Mouse (Mus musculus): ENCODE measurements around the gene Nxf1. TPM values are rescaled to one million over a fixed set of nuclear protein-coding genes. Genes with fewer than 3 reads are reported as not detected.
"Not testable (repeated sequence)": the region's sequence is repeated elsewhere in the genome, so short reads cannot be mapped to it uniquely, and the experiment has no call there.

The Nxf1 gene
- polyA plus RNA-seq, 1 experiment from 2014 or later: 216 TPM

- Histone ChIP-seq H3K4me3 (no peak overlapping the region), H3K27me3 (replicated peaks) (no peaks in the 10 kb centered on the region), H3K4me2 (replicated peaks) (no peak overlapping the region), H3K27ac (no peak overlapping the region), H3K9me3 (no peaks in the 10 kb centered on the region), H3K9ac (no peak overlapping the region), H3K4me1 (peaks cover 14% of the 10 kb centered on the region), H3K36me3 (0 out of 2 replicates have a peak, but pooled peaks cover under 1% of the 10 kb centered on the region)
- 66% methylated on average over 9 of the region's 10 CpGs for WGBS
- no peak for ATAC-seq (ENCODE audit: low FRiP score, low read depth)
These were observed 40.0 kb upstream of the Nxf1 start for GRCm38 (mm10) chr19:8716767-8717475.

- peaks cover 13% of the 10 kb centered on the region for H3K4me1 ChIP-seq
- no peaks in the 10 kb centered on the region for H3K27me3 ChIP-seq (replicated peaks)
- H3K4me2 ChIP-seq (replicated peaks): no peak overlapping the region
- no peak overlapping the region for H3K27ac ChIP-seq
- ATAC-seq (ENCODE audit: low FRiP score, low read depth): no peak
- whole genome bisulfite sequencing: 75% methylated on average over 3 of the region's 3 CpGs
- H3K36me3 ChIP-seq: no peaks in the 10 kb centered on the region
- H3K9me3 ChIP-seq: no peaks in the 10 kb centered on the region
- H3K4me3 ChIP-seq: no peak overlapping the region
- no peak overlapping the region for H3K9ac ChIP-seq
These were observed 38.5 kb upstream of the Nxf1 start for GRCm38 (mm10) chr19:8718357-8718756.

DNA sequence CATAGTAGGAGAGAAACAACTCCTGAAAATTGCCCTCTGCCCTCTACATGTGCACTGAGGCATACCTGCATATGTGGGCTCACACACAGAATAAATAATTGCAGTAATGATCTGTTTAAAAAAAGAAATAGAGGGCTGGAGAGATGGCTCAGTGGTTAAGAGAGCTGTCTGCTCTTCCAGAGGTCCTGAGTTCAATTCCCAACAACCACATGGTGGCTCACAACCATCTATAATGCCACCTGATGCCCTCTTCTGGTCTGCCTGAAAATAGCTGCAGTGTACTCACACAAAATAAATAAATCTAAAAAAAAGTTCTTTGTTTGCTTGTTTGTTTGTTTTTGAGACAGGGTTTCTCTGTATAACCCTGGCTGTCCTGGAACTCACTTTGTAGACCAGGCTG, 37.8 kb upstream of the Nxf1 start:
- H3K4me3 ChIP-seq; H3K9me3 ChIP-seq; ATAC-seq (ENCODE audit: low FRiP score, low read depth); H3K36me3 ChIP-seq; H3K4me2 ChIP-seq (replicated peaks); H3K9ac ChIP-seq; H3K27me3 ChIP-seq (replicated peaks); H3K27ac ChIP-seq: not testable (repeated sequence)
- H3K4me1 ChIP-seq: peaks cover 13% of the 10 kb centered on the region

- Histone ChIP-seq H3K9me3 (no peaks in the 10 kb centered on the region), H3K27ac (no peak overlapping the region), H3K4me1 (peaks cover 31% of the 10 kb centered on the region), H3K9ac (0 out of 2 replicates have a peak overlapping the region, but pooled peaks have one; percentile 75), H3K4me2 (replicated peaks) (0 out of 2 replicates have a peak overlapping the region, but pooled peaks have one; percentile 79), H3K36me3 (peaks cover 19% of the 10 kb centered on the region), H3K4me3 (no peak overlapping the region), H3K27me3 (replicated peaks) (no peaks in the 10 kb centered on the region)
- ATAC-seq (ENCODE audit: low FRiP score, low read depth): no peak
- 79% methylated on average over 1 of the region's 1 CpGs for WGBS
These were observed 35.5 kb upstream of the Nxf1 start for GRCm38 (mm10) chr19:8721378-8721777.

DNA sequence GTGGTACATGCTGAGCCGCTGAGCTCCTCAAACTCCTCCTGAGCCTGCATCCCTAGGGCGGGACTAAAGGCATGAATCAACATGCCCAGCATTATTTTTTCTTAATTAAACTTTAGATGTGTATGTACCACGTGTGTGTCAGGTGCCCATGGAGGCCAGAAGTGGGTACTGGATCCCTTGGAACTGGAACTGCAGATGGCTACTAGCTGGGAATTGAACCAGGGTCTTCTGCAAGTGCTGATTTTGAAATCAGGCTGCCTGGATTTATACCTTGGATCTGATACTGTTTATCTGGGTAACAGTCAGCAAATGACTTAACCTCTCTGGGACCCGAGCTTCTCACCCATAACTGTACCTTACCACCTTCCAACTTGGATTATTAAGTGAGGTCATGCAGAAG, 34.9 kb upstream of the Nxf1 start:
- Histone ChIP-seq H3K4me1 (peaks cover 31% of the 10 kb centered on the region), H3K27ac (no peak overlapping the region)

GRCm38 (mm10) chr19:8722559-8722906, 34.3 kb upstream of the Nxf1 start:
- peak; percentile 21; the same call in 1 of the 2 replicates for ATAC-seq (ENCODE audit: low FRiP score, low read depth)
- Histone ChIP-seq H3K4me3 (peak overlapping the region; percentile 76), H3K4me2 (replicated peaks) (peak overlapping the region; percentile 79), H3K9me3 (no peaks in the 10 kb centered on the region), H3K9ac (peak overlapping the region; percentile 75), H3K27ac (peak overlapping the region; percentile 89), H3K4me1 (peaks cover 31% of the 10 kb centered on the region), H3K36me3 (peaks cover 23% of the 10 kb centered on the region), H3K27me3 (replicated peaks) (no peaks in the 10 kb centered on the region)
- WGBS: 3% methylated on average over 5 of the region's 5 CpGs

More for the DNA sequence above, 34.9 kb upstream of the Nxf1 start:
- H3K9me3 ChIP-seq: no peaks in the 10 kb centered on the region
- H3K4me3 ChIP-seq: peak overlapping the region; percentile 76
- 71% methylated on average over 4 of the region's 4 CpGs for WGBS
- peak overlapping the region; percentile 75 for H3K9ac ChIP-seq
- H3K4me2 ChIP-seq (replicated peaks): peak overlapping the region; percentile 79
- ATAC-seq (ENCODE audit: low FRiP score, low read depth): no peak
- H3K36me3 ChIP-seq: peaks cover 23% of the 10 kb centered on the region
- H3K27me3 ChIP-seq (replicated peaks): no peaks in the 10 kb centered on the region

- Histone ChIP-seq H3K27me3 (replicated peaks) (no peaks in the 10 kb centered on the region), H3K4me1 (peaks cover 31% of the 10 kb centered on the region), H3K4me2 (replicated peaks) (peak within 1 kb of the TSS; percentile 79), H3K36me3 (peaks cover 23% of the 10 kb centered on the region), H3K27ac (peak within 1 kb of the TSS; percentile 89), H3K9me3 (no peaks in the 10 kb centered on the region), H3K4me3 (peak within 1 kb of the TSS; percentile 76), H3K9ac (peak within 1 kb of the TSS; percentile 92)
- ATAC-seq (ENCODE audit: low FRiP score, low read depth): peak; percentile 97
- WGBS: under 1% methylated on average over 50 of the region's 50 CpGs
These were observed 33.8 kb upstream of the Nxf1 start, which contains the start of gene Slc3a2 for GRCm38 (mm10) chr19:8722907-8723573. Slc3a2 (minus strand) TSS chr19:8723369.

DNA sequence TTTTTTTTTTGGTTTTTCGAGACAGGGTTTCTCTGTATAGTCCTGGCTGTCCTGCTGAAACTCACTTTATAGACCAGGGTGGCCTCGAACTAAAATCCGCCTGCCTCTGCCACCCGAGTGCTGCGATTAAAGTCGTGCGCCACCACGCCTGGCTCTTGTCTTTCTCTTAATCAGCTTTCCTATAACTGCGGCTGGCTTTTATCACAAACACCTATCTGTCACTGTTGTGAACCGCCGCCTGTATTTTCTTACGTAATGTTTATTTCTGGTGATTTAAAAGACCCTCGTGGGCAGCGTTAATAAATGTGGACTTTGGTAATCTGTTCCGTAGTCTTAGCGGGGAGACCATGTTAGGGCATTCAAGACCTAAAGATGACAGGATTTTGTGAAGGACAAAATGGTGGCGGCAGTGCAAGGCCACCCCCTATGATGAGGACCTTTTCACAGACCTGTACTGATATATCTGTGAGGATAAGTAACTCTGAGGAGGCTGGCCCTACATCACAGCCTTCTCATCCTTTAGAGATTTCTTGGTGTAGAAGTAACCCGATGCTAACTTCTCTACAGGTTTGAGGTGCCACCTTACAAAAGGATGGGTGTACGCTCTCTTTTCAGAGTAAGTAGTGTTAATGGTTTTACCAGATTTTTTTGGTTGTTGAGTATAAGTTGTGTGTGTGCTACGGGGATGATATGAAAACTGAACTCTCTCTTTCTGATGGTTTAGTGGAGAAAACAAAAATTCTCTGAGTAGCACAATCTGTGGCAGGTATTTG, 33.1 kb upstream of the Nxf1 start:
- H3K4me1 ChIP-seq: peaks cover 31% of the 10 kb centered on the region
- H3K36me3 ChIP-seq: peaks cover 23% of the 10 kb centered on the region
- peak overlapping the region; percentile 76 for H3K4me3 ChIP-seq
- H3K27me3 ChIP-seq (replicated peaks): no peaks in the 10 kb centered on the region
- peak overlapping the region; percentile 79 for H3K4me2 ChIP-seq (replicated peaks)
- under 1% methylated on average over 20 of the region's 20 CpGs for WGBS
- H3K27ac ChIP-seq: peak overlapping the region; percentile 57; the same call in 1 of the 2 replicates
- ATAC-seq (ENCODE audit: low FRiP score, low read depth): no peak; the same call in 1 of the 2 replicates
- no peaks in the 10 kb centered on the region for H3K9me3 ChIP-seq
- H3K9ac ChIP-seq: peak overlapping the region; percentile 92

DNA sequence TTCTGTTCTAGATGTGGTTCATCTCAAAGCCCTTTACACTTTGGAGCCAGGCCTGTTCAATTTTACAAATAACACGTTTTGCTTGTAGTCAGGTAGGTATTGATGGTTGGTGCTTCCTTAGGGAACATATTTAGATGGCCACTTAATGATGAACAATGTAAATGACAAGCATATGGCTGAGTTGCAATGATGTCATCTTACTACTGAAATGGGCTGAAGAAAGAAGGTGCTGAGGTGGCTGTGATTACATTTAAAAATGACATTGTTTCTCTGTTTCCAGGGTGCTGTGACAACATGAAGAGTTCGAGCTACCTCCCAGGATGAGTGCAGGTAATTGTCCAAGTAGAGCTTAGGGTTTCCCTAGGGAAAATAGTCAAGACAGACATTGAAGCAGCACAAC, 32.5 kb upstream of the Nxf1 start:
- Histone ChIP-seq H3K4me2 (replicated peaks) (peak overlapping the region; percentile 79), H3K4me3 (peak overlapping the region; percentile 76), H3K9ac (peak overlapping the region; percentile 92), H3K27me3 (replicated peaks) (no peaks in the 10 kb centered on the region), H3K36me3 (peaks cover 23% of the 10 kb centered on the region), H3K27ac (no peak overlapping the region), H3K4me1 (peaks cover 31% of the 10 kb centered on the region), H3K9me3 (no peaks in the 10 kb centered on the region)
- ATAC-seq (ENCODE audit: low FRiP score, low read depth): no peak
- 2% methylated on average over 2 of the region's 2 CpGs for WGBS

- no peak for ATAC-seq (ENCODE audit: low FRiP score, low read depth)
- H3K9me3 ChIP-seq: no peaks in the 10 kb centered on the region
- H3K36me3 ChIP-seq: peaks cover 23% of the 10 kb centered on the region
- peak overlapping the region; percentile 76 for H3K4me3 ChIP-seq
- no peaks in the 10 kb centered on the region for H3K27me3 ChIP-seq (replicated peaks)
- 50% methylated on average over 4 of the region's 4 CpGs for WGBS
- peak overlapping the region; percentile 92 for H3K9ac ChIP-seq
- H3K4me1 ChIP-seq: peaks cover 31% of the 10 kb centered on the region
- no peak overlapping the region for H3K27ac ChIP-seq
- H3K4me2 ChIP-seq (replicated peaks): peak overlapping the region; percentile 79
These were observed 31.7 kb upstream of the Nxf1 start for GRCm38 (mm10) chr19:8725081-8725613.

DNA sequence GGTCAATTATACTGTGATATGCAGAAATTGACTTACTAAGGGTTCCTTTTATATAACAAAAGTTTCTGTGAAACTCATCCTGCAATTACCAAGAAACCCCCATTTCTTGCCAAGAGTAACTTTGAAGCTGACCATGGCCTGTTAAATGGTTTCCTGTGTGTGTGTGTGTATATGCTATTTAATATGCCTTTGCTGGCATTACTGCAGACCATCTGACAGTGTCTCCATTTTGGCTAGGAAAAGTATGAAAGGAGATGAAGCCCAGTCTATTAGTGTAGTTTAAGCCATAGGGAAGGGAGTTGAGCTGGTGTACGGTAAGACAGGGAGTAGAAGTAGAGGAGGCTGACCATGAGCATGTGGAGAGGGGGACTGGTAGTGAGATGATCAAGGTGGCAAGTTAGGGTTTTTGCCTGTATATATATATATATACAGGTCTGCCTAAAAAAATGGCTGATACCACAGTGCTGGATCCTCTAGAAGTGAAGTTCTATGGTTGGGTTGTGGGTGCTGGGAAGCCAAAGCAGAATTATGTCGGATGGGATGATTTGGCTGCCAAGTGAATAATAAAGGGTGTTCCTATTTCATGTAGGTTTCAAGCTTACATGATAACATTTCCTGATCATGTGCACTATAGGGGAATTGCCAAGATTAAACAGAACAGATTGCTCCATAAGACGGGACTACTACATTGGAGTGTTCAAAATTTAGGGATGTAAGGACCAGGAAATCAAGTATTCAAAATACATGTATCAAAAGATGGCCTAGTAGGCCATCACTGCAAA, 30.1 kb upstream of the Nxf1 start:
- Histone ChIP-seq H3K36me3 (peaks cover 23% of the 10 kb centered on the region), H3K4me1 (peaks cover 25% of the 10 kb centered on the region), H3K27ac (no peak overlapping the region), H3K27me3 (replicated peaks) (no peaks in the 10 kb centered on the region), H3K9ac (no peak overlapping the region), H3K4me3 (no peak overlapping the region), H3K4me2 (replicated peaks) (no peak overlapping the region), H3K9me3 (no peaks in the 10 kb centered on the region)
- WGBS: 13% methylated on average over 3 of the region's 3 CpGs
- no peak for ATAC-seq (ENCODE audit: low FRiP score, low read depth)
